Mouse (Mus musculus) neural tube, postnatal 0 days (tissue): ENCODE results near the gene Ceacam10. TPM values are rescaled to one million over a fixed set of nuclear protein-coding genes. Genes with fewer than 3 reads are reported as not detected.

ENCODE experiments used
- polyA plus RNA-seq: library from polyadenylated mRNA; unstranded; fragments of >200 nt; fragmentation: Nextera tagmentation; extraction: Ambion mirVana; gene quantifications from 2 replicates; pipeline ENCODE4 v1.2.1, GENCODE M21; 2015

The Ceacam10 gene
- polyA plus RNA-seq = 0.51 and 1.2 TPM in 2 replicates

DNA sequence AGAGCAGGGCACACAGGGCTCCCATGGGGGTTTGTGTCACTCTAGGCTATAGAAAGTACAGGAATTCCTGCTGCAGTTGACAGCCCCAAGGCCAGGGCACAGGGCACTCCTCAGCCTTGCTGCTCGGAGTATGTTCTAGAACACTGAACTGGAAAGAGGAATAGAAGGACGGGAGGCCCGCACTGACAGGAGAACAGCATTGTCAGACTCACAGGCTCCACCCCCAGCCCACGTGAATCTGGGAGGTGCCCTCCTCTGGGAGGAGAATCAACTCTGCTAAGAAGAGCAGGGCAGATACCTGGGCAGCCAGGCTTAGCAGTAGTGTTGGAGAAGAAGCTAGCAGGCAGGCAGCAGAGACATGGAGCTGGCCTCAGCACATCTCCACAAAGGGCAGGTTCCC, at the start of gene Ceacam10:
Gene Ceacam10, plus strand, starts transcription at position 289 of the 400 bp plus-strand sequence.

DNA sequence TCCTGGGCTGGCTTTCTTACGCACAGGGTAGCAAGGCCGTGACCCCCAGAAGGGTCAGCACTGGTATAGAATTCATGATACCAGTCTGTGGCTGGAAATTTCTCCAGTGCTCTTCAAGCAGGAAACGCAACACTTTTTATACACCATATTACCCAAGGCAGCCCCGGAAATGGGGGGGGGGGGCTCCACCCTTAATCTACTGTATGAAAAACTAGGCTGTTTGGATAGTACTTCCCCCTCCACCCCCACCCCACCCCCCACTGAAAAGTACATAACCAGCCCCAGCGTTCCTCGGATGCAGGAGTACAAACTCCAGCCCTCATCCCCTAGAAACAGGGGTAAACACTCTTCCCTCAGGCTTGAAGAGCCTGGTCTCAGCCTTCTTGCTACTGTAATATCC, 16.8 kb upstream of the Ceacam10 start, which contains the start of gene Cd177:
Gene Cd177, minus strand, starts transcription at position 101 of the 400 bp plus-strand sequence.

Other genes with a start within 250 kb of the Ceacam10 start
- gene Irgq, start 246.5 kb upstream of the Ceacam10 start, polyA plus RNA-seq = 18.4 and 19.7 TPM in 2 replicates
- gene Pinlyp, start 231.1 kb upstream of the Ceacam10 start, polyA plus RNA-seq = 0.18 TPM in 1 of 2 replicates, not detected in the other
- gene Xrcc1, start 230.9 kb upstream of the Ceacam10 start, polyA plus RNA-seq = 40.7 and 51.6 TPM in 2 replicates
- 30.6 and 31.1 TPM in 2 replicates for gene Ethe1, start 189.7 kb upstream of the Ceacam10 start, polyA plus RNA-seq
- gene Zfp575, start 189.6 kb upstream of the Ceacam10 start, polyA plus RNA-seq = 23.0 and 23.3 TPM in 2 replicates
- not detected in 2 replicates for gene Phldb3, start 166.4 kb upstream of the Ceacam10 start, polyA plus RNA-seq
- gene Lypd3, start 140.7 kb upstream of the Ceacam10 start, polyA plus RNA-seq = 1.2 and 1.3 TPM in 2 replicates
- not detected in 2 replicates for gene Tex101, start 100.5 kb upstream of the Ceacam10 start, polyA plus RNA-seq
- gene BC049730, start 68.0 kb upstream of the Ceacam10 start, polyA plus RNA-seq = not detected in 2 replicates
- gene Gm4763, start 50.3 kb upstream of the Ceacam10 start, polyA plus RNA-seq = not detected in 2 replicates
- gene Cd177, start 16.9 kb upstream of the Ceacam10 start, polyA plus RNA-seq = 0.17 and 0.43 TPM in 2 replicates
- gene Gm9844, start 85.0 kb downstream of the Ceacam10 start, polyA plus RNA-seq = 26.8 and 32.3 TPM in 2 replicates
- not detected in 2 replicates for gene Lypd4, start 92.7 kb downstream of the Ceacam10 start, polyA plus RNA-seq
- gene Dmrtc2, start 92.9 kb downstream of the Ceacam10 start, polyA plus RNA-seq = 0.18 and 0.19 TPM in 2 replicates
- 1,291 and 1,386 TPM in 2 replicates for gene Rps19, start 107.2 kb downstream of the Ceacam10 start, polyA plus RNA-seq
- 0.36 and 1.2 TPM in 2 replicates for gene Cd79a, start 120.2 kb downstream of the Ceacam10 start, polyA plus RNA-seq
- 50.7 and 62.5 TPM in 2 replicates for gene Arhgef1, start 125.7 kb downstream of the Ceacam10 start, polyA plus RNA-seq
- gene Gm4881, start 167.3 kb downstream of the Ceacam10 start, polyA plus RNA-seq = 0.53 and 0.74 TPM in 2 replicates
- gene Rabac1, start 195.5 kb downstream of the Ceacam10 start, polyA plus RNA-seq = 567 and 597 TPM in 2 replicates
- gene Atp1a3, start 228.8 kb downstream of the Ceacam10 start, polyA plus RNA-seq = 758 and 883 TPM in 2 replicates